Comparison of ENCODE assay signal across 27 mouse cellular contexts in genomic region chr7:19053136-19053532, GRCm38 (mm10). TPM values are rescaled to one million over a fixed set of nuclear protein-coding genes. Genes with fewer than 3 reads are reported as not detected.
"Had no signal": no experiment of that assay in that cellular context is flagged by ENCODE, and none has a peak within 500 bp of the region (broad histone marks: within the 10 kb centered on the region; RNA-seq: fewer than 3 reads in every experiment).

No protein-coding gene starts in this region.

- H3K9me3 ChIP-seq: intestine, embryonic 15.5 days; kidney, embryonic 15.5 days; stomach, embryonic 15.5 days had no signal

- H3K4me3 ChIP-seq: intestine, embryonic 15.5 days; kidney, embryonic 15.5 days; stomach, embryonic 15.5 days had no signal

- DNase-seq: kidney, adult 11 months; kidney, adult 8-10 months; kidney, postnatal 10 days; kidney, postnatal 36 days; liver, postnatal 0 days; lung, embryonic 14.5 days; midbrain, embryonic 14.5 days; retina, postnatal 1 day; spleen, adult 18-20 months; thymus, adult 2 months; thymus, postnatal 14 days; thymus, postnatal 4 days had no signal

- H3K27ac ChIP-seq: intestine, embryonic 15.5 days; kidney, embryonic 15.5 days; liver, embryonic 14.5 days; macrophage; stomach, embryonic 15.5 days had no signal

- H3K27me3 ChIP-seq: intestine, embryonic 15.5 days; kidney, embryonic 15.5 days; stomach, embryonic 15.5 days had no signal

RNA-seq across cellular contexts. Expression of gene Rsph6a, which starts 1.4 kb away (rescaled TPM):
- total RNA-seq: megakaryocyte, adult 5-6 weeks; midbrain, postnatal 0 days had no signal
- polyA plus RNA-seq: intestine, embryonic 15.5 days; kidney, embryonic 15.5 days; limb, embryonic 11.5 days; liver, embryonic 11.5 days; liver, embryonic 14.5 days; liver, postnatal 0 days; lung, embryonic 14.5 days; lung, postnatal 0 days; macrophage; neural tube, embryonic 11.5 days; neural tube, embryonic 14.5 days; stomach, embryonic 15.5 days had no signal

RNA-seq across cellular contexts. Expression of gene Foxa3, which starts 29.8 kb away (rescaled TPM):
- total RNA-seq: layer of hippocampus, adult 8-10 months; layer of hippocampus, postnatal 10 days; left cerebral cortex, postnatal 36 days; megakaryocyte, adult 5-6 weeks; midbrain, postnatal 0 days had no signal
- polyA plus RNA-seq: macrophage; midbrain, embryonic 14.5 days; midbrain, postnatal 0 days; neural tube, embryonic 11.5 days; neural tube, embryonic 14.5 days had no signal
